Mouse (Mus musculus) adrenal gland, postnatal 25 days (tissue): ENCODE measurements at regions not wholly inside any gene's neighbourhood (a gene's known extent, or its start where the extent isn't known, plus 50 kb on each side); places are given as distances from the start of the nearest gene placed in this dataset.
A peak's percentile ranks its signal among the peaks of the same experiment; 100 is the strongest.
"Not testable (repeated sequence)": the region's sequence is repeated elsewhere in the genome, so short reads cannot be mapped to it uniquely, and the experiment has no call there.

Experiments
- DNase-seq: peaks from one replicate; pipeline ENCODE4 v3.0.0; 2021; ENCODE audit warnings: mixed read lengths

DNA sequence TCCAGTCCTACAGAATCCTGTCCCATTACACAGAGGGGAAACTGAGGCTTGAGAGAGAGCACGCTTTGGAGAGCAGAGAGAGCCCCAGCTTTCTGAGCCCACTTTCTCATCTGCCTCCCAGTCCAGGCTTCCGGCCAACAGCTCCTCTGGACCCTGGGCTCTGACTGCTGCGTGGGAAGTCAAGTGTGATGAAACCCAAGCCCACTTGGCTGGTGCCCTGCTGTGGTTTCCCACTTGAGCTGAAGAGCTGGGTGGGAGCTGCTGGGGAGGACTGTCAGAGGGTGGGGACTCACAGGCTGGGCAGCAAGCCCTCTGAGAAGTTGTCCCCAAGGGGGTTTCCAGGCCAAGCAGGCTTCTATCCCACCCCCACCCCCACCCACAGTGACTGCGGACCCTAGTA lies 139.9 kb upstream of the Haao start:
- DNase-seq, result no peak

DNA sequence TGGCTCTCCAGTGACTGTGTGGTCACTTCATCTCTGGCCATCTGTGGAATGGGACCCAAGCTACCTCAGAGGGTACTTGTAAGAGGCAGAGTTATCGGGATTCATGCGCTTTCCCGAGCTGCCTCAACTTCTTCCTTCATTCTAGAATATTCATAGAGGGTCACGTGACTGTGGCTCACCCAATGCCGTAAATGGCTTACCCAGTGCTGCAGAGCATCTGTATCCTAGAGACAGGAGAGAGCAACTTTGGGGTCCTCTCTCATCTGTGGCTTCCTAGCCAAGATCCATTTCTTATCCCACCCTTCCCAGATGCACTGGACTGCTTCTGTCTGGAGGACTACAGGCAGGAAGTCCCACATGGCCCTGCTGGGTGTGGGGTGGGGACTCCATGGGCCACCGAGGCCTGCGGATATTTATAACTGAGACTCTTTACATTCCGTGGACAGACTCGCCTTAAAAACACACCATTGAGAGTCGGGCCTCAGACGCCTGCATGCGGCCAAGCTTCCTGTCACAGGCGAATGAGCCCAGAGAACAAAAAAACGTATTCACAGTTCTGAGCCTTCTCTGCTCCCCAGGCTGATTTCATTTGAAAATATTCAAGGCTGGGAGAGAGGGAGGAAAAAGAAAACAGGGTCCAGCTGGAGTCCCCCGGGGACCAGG lies 138.3 kb upstream of the Haao start:
- no peak for DNase-seq

DNA sequence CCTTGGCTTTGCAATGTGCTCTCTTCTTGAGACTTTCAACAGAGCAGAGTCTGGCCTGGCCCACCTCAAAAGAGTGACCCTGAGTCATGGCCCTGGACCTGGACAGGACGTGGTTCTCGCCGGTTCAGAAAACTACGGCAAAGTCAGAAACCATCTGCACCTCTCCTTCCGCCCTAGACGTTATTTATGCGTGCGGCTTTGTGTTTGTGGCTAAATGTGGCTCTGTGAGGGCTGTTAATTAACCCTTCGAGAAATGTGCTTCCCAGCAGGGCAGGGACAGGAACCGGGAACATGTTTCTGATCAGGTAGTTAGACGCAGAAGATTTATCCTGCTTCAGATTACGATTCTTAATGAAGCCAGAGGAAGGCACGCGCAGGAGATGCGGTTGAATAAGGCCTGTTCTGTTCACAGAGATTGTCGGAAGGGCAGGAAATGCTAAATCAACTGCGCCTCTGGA lies 137.6 kb upstream of the Haao start:
- no peak for DNase-seq

DNA sequence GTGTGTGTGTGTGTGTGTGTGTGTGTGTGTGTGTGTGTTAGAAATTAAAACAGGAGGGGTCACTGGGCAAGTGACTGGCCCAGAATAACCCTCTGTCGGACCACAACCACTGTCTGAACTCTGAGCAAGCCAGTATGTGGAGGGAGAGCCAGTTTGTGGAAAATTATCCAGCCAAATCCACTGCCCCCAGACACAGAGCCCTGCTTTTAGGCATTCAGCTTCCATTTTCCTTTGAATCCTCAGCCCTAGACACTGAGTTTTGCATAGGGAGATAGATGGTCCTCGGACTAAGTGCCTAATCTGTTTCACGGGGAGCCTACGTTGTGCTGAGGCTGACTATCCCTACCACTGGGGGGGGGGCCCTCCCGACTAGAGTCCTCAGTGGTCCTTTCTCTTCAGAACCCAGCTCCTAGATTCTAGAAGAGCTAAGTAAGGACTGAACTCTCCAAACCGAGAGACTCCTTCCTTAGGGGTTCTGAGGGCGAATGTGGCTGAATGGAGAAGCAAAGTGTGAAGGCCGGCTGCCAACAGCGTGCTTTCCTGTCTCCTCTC lies 136.2 kb upstream of the Haao start:
- DNase-seq, result no peak

DNA sequence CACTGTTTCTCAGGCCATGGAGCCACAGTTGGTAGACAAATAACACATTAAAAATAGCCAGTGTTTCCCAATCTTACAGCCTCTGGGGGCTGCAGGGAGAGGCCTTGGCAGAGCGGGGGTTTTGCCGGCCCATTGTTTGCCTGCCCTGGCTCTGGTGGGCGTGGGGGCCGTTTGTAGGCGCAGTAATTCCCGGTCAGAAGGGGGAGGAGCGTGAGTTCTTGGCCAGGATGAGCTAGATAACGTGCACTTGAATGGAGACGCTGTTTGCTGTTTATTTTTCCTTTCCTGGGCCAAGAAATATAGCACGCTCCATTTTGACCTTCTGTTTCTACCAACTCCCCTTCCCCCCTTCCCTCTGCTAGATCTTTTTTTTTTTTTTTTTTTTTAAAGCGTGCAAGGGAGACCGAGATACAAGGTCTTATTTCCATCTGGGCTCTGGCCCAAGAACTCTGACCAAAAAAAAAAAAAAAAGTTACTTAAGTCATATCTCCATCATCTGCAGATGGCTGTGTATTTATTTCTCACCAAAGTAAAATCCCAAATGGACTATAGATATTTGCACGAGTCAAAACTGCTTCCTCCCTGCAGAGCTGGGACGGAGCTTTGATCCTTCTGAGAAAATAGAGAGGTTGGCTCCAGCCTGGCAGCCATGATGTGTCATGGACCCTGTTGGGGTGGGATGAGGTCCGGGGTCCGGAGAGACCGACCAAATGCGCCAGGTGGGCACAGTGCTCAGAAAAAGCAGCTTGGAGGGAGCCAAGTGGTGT lies 135.5 kb upstream of the Haao start:
- DNase-seq, result peak; percentile 62

DNA sequence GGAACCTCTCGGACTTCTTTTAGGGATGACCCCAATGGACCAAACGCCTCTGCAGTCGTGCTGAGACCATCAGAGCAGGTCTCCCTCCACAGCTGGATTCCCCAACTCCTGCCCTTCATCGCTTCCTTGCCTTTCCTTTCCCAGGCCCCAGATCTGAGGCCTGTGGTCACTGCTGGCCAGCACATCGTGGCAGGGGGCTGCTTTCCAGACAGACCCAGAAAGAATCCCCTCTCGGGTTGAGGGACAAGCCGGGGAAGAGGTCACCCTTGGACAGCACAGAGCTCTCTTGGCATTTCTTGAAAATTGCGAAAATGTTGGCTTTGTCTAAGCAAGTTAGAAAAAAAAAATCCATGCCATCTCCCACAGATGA lies 134.9 kb upstream of the Haao start:
- no peak for DNase-seq

DNA sequence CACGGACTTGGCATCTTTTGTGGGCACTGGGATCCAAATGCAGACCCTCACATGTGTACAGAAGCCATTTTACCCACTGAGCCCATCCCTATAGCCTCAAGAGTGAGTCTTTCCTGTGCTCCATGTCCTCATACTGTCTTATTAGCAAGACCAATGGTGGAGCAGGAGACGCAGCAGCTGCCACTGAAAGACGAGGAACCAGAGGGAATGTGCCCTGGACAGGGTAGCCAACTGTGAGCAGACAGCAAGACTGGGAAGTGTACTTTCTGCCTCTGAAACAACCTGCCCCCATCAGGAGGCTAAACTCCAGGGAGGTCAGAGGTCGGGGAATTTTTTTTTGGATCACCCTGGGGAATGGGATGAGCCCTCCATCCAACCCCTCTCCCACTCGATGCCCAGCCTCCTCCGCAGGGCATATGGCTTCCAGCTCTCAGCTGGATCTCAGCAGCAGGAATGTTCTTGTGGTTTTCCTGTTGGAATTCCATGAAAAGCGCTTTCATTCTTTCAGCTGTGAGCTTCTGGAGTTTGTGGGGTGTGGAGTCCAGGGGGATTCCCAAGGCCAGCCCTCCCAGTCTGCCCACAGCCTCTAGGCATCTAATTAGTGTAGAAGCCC lies 131.2 kb upstream of the Haao start:
- no peak for DNase-seq

DNA sequence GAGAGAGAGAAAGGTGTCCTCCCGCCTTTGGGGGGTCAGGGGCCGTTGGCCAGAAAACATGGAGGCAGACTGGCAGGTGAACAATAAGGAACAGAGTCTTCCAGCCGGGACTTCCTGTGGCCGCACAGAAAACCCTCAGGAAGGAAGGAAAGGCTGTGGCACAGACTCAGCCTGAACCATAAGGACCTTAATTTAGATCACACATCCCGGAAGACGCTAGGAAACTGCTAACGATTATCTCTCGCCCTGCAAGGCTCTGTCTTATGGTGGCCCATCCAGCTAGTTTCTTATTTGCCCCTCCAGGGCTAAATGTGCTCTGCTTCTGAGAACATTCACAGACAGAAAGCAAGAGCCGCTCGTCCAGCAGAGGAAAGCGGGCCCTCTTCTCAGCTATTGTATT lies 130.0 kb upstream of the Haao start:
- no peak for DNase-seq

DNA sequence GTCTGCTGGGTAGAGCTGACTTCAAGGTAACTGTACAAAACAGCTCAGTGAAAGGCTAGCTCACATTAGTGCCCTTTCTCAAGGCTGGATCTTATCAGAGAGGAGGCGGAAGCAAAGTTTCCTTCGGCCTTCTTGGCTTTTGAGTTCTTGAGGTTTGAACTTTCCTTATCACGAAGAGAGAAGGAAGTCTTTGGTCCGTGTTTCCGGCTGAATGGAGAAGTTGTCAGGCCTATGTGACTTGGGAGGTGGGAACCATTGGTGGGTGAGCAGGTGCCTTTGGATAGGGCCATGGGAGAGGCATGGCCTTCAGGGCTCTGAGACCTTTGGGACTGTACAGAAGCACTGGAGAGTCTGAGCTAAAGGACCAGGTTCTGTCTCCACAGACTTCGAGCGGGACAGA lies 128.1 kb upstream of the Haao start:
- no peak for DNase-seq

DNA sequence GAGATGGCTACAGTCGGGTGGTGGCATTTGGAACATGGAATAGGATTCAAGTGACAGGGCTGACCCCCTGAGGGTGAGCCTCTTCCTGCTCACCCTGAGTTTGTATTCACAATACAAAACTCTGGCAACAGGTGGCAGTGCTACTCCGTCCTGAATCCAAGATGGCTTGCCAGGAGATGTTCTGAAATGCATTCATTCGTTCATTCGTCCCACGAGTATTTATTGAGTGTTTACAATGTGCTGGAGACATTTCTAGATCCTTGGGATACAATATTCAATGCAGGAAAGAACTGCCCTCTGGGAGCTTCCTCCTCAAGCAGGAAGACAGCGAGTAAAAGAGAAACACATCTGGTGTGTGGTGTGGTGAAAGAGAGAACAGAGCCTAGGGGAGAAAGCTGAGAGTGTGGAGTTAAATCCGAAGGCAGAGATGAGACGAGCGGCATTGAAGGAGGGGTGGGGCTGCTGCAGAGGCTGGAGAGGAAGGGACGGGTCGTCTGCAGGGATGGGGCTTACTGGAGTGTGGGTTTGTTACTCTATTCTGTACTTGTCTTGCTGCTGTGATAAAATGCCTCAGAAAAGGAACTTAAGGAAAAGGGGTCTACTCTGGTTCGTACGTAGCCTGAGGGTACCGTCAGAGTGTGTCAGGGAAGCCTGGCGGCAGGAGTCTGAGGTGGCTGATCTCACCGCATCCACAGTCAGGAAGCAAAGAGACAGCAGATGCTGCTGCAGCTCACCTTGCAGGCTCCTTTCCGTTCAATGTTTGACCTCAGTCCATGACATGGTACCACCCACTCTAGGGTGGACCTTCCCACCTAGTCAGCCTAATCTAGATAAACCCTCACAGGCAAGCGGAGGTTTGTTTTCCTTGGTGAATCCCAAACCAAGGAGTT lies 125.9 kb upstream of the Haao start:
- peak; percentile 38 for DNase-seq

DNA sequence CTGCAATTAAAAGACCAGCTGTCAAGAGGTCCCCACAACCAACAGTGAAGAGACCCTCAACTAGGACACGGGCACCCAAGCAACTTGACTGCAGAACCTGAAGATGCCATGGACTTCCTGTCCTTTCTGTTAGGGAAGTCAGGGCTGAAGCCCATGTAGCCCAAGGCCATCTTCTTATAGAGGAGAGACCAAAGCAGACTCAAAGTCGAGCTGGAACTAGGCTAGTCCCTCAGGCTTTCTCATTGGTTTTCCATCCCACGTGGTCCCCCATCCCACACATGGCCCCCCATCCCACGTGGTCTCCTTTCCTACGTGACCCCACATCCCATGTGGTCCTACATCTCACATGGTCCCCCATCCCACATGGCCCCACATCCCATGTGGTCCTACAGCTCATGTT lies 125.1 kb upstream of the Haao start:
- DNase-seq, result no peak

DNA sequence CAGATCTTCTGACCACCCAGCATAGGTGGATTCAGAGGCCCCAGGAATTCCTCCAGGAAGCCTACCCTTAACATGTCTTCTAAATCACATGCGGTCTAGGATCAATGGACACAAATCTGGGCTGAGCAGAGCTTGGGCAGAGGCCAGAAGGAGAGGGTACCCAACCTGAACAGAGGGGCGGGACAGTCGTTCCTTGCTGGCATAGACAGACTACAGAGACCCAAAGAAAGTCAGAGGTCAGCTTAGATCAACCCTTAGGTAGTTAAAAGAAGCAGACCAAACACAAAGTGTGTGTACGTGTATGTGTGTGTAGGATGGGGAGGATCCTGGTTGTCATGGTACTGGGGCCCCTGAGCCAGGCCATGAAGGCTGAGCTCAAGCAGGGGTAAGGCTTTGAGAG lies 124.7 kb upstream of the Haao start:
- no peak for DNase-seq

DNA sequence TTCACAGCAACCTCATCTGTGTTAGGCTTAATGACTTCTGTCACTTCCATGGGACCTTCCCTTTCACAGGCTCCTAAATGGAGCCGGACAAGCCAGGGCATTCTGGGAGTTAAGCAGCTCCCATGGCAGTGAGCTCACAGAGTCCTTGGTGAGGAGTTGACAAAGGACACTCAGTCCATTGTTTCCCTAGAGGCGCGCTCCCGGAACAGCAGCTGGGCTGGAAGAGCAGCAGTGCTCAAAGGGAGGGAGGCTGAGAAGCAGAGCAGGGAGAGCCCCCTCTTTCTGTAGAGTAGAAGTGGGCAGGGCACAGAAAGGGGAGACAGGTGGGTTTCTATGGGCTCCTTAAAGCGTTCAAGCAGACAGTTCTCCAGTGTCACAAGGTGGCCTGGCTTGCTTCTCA lies 124.3 kb upstream of the Haao start:
- DNase-seq, result no peak

DNA sequence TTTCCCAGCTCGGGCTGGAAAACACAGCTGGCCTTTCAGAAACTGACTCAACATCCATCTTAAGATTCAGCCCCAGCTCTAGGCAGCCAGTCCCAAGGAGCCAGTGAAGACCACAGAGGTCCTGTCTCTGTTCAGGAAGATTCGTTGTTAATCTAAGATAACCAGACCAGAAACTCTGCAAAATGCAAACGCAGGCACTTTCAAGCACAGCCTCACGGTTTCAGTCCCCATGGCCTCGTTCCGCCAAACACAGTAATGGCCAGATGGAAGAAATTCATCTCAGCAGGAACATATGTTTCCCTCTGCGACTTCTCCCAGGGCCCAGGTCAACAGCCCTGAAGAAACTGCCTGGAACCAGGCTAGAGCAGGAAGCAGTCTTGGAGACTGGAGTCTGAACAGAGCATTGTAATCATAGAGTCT lies 121.7 kb upstream of the Haao start:
- no peak for DNase-seq

DNA sequence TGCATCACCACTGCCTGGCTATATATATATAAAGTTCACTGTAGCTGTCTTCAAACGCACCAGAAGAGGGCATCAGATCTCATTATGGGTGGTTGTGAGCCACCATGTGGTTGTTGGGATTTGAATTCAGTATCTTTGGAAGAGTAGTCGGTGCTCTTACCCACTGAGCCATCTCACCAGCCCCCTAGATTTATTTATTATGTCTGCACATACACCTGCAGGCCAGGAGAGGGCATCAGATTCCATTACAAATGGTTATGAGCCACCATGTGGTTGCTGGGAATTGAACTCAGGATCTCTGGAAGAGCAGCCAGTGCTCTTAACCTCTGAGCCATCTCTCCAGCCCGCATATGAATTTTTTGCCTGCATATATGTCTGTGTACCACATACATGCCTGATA lies 120.4 kb upstream of the Haao start:
- DNase-seq, result not testable (repeated sequence)

DNA sequence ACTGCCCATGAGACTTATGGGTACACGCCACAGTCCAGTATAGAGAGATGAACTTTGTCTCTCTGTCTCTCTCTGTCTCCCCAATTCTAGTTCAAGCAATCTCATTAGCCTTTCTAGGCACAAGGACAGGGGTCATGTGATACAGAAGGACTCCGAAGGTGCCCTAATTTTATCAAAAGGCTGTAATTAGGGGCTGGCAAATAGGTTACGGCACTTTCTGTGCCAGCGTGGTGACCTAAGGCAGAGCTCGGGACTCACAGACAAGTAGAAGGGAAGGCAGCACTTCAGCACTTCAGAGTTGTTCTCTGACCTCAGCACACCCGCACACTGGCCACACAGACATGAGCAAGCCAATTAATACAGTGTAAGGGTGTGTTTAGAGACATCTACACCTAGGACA lies 119.2 kb upstream of the Haao start:
- no peak for DNase-seq

DNA sequence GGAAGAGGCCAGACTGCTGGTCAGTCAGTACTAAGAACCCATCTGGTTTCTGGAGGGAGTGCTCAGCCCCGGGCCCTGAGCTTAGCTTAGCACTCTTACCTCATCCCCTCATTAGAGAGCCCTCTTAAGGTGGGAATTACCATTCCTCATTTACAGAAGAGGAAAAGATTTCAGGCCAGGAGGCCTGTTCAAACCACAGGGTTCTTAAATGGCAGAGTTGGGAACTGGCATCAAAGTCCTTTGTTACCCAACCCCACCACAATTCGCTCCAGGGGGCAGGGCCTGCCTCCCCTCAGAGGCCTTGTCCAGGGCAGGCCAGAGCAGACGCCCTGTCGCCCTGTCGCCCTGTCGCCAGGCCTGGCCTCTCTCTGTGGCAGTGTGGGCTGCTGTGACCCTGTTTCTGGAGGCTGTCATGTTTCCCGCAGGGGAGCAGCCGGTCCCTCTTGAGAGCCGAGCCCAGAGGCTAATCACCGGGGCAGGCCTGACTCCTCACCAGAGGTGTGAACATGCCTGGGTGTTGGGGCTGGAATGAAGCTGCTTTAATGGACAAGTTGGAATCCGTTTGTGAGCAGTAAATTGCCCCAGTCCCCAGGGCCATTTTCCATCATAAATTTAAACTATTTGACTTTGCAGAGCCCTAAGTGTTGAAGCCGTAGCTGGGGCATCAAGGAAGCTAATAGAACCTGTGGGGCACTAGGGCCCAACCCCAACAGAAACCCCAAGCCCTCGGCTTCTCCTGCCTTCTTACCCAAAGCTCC lies 116.9 kb upstream of the Haao start:
- no peak for DNase-seq

DNA sequence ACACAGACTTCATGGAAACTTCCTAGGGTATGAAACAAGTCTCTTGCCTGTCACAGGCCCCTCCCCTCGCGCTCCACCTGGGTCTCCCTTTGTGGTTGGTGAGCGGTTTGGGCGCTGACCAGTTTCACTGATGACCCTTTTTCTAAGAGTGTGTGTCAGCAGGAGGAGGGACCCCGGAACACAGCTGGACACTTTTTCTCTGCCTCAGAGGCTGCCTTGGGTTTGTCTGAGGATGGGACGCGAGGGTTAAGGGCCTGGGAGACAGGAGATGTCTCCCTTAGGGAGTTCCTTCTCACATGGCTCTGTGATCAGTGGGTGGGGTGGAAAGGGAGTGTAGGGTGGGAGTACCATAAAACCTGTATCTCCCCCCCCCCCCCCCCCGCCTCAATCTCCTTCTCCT lies 115.8 kb upstream of the Haao start:
- no peak for DNase-seq

DNA sequence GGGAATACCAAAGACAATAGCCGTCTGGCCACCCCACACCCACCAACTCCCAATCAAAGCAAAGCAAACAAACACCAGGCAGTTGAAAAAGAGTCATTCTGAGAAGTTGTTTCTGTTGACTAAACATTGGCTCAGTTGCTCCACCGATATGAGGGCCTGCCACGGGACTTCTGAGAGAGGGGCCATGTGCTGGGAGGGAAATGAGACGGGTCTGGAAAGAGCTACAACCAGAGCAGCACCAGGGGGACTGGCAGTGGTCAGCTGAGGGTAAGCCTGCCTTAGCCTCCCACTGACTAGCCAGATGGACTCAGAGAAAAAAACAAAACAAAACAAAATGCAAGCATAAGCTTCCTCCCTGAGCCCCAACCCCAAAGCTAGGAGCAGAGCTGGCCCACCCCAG lies 115.1 kb upstream of the Haao start:
- DNase-seq, result no peak

DNA sequence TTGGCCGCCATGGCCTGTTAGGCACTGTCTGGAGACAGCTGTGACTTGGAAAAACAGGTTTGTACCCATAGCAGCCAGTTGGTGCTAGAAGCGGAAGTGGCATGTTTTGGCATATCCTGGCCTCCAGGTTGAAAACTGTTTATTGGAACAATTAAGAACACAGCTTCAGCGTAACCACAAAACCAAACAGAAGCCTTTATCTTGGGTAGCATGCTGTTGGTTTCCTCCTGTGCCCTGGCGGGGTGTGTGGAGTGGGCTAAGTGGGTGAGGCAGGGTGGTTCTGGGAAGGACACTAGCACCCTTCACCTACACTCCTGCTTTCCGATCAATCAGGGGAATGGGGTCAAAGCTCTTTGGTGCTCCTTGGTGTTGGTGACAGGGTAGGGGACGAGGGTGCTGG lies 114.4 kb upstream of the Haao start:
- no peak for DNase-seq

DNA sequence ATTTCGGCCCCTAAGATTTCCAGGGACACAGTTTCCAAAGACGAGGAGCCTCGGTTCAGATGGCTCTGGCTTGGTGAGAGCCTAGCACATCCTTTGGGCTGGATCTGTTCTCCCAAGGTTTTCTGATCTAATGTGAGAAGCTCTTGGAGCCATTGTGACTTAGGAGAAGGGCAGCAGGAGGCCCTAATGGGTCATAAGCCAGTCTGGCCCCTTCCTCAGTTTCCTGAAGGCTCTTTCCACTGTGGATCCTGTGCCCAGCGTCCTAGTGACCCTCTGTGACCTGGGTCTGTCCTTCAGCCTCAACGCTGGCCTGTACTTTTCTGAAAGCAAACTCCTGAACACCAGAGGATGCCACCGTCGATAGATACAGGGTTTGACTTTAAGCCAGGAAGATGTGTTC lies 113.1 kb upstream of the Haao start:
- no peak for DNase-seq

DNA sequence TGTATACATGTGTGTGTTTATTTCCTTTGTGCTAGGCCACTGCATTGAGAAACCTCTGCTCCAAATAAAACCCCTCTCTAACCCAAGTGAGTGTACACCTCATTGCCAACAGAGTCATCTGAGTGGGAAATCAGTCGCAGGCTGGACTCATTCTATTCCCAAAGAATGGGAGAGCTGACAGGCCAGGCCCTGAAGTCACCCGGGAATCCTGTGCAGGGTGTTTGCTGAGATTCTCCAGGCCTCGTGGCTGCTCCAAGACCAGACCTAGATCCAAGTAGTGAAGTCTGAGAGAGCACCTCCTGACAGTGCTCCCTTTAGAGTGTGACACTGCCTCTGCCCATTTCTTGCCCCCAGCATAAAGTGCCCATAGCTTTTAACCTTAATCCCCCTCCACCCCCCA lies 112.4 kb upstream of the Haao start:
- DNase-seq, result no peak
